Mouse (Mus musculus) liver, embryonic 16.5 days (tissue): Measurements from ENCODE around the gene Gm11639. TPM values are rescaled to one million over a fixed set of nuclear protein-coding genes. Genes with fewer than 3 reads are reported as not detected.
A peak's percentile ranks its signal among the peaks of the same experiment; 100 is the strongest.

Experiments used
- ATAC-seq: fragments of 200-750 bp; cut with Nextera tagmentation; 2 replicates; pipeline ENCODE4 v1.8.0; 2017; ENCODE audit warnings: low read depth, mild to moderate bottlenecking, moderate number of reproducible peaks, moderate library complexity
- H3K27ac ChIP-seq: fragments of 300-500 bp; sonication (generic); 2 replicates; pipeline ENCODE4 v1.5.1; 2014; ENCODE audit warnings: mild to moderate bottlenecking, low read length
- H3K27me3 ChIP-seq: fragments of 300-500 bp; sonication (generic); 2 replicates; pipeline ENCODE4 v1.6.1; 2014; ENCODE audit warnings: low read depth, low read length, mixed read lengths; ENCODE audit not compliant: control insufficient read depth, insufficient read depth
- H3K36me3 ChIP-seq: fragments of 300-500 bp; sonication (generic); 2 replicates; pipeline ENCODE4 v1.6.1; 2014; ENCODE audit warnings: mild to moderate bottlenecking; ENCODE audit not compliant: control insufficient read depth, insufficient read depth
- H3K4me1 ChIP-seq: fragments of 300-500 bp; sonication (generic); 2 replicates; pipeline ENCODE4 v1.6.1; 2014; ENCODE audit warnings: low read depth, low read length, mixed read lengths; ENCODE audit not compliant: control insufficient read depth
- H3K4me2 ChIP-seq: fragments of 300-500 bp; sonication (generic); 2 replicates; pipeline ENCODE4 v1.6.1; 2014; ENCODE audit warnings: low read depth, low read length, mixed read lengths
- H3K4me3 ChIP-seq: fragments of 300-500 bp; sonication (generic); 2 replicates; pipeline ENCODE4 v1.5.1; 2014; ENCODE audit warnings: low read depth, mild to moderate bottlenecking, low read length
- H3K9ac ChIP-seq: fragments of 300-500 bp; sonication (generic); 2 replicates; pipeline ENCODE4 v1.6.1; 2014; ENCODE audit warnings: low read depth, low read length
- H3K9me3 ChIP-seq: fragments of 300-500 bp; sonication (generic); replicated peaks from 2 replicates; pipeline ENCODE4 v1.6.1; 2016; ENCODE audit warnings: low read length; ENCODE audit not compliant: control insufficient read depth
- WGBS: fragments of 180-500 bp; shearing (Covaris S2); extraction: QIAGEN DNeasy Blood & Tissue Kit; methylation state at CpG from one replicate; pipeline ENCODE4 v1.1.7; 2014; ENCODE audit not compliant: insufficient replicate concordance; 5-methylcytosine and 5-hydroxymethylcytosine counted together
- polyA plus RNA-seq: library from polyadenylated mRNA; unstranded; fragments of >200 nt; fragmentation: Nextera tagmentation; extraction: Ambion mirVana; gene quantifications from 2 replicates; pipeline ENCODE4 v1.2.1, GENCODE M21; 2015

The Gm11639 gene
- polyA plus RNA-seq, 1 experiment from 2014 or later: 0.06 TPM

GRCm38 (mm10) chr11:104646611-104647010, 38.9 kb upstream of the Gm11639 start:
- WGBS: 63% methylated on average over 4 of the region's 5 CpGs

GRCm38 (mm10) chr11:104647188-104647867, 38.2 kb upstream of the Gm11639 start:
- Histone ChIP-seq H3K4me2 (peak overlapping the region; percentile 30; the same call in 1 of the 2 replicates), H3K9me3 (no peaks in the 10 kb centered on the region), H3K9ac (no peak overlapping the region), H3K27me3 (no peaks in the 10 kb centered on the region), H3K27ac (peak overlapping the region; percentile 63; the same call in 1 of the 2 replicates), H3K4me1 (no peaks in the 10 kb centered on the region), H3K4me3 (no peak overlapping the region), H3K36me3 (no peaks in the 10 kb centered on the region)
- ATAC-seq: no peak
- WGBS: 47% methylated on average over 8 of the region's 8 CpGs

More at GRCm38 (mm10) chr11:104646611-104647010, 38.9 kb upstream of the Gm11639 start:
- Histone ChIP-seq H3K9me3 (no peaks in the 10 kb centered on the region), H3K27me3 (no peaks in the 10 kb centered on the region), H3K27ac (no peak overlapping the region), H3K4me3 (no peak overlapping the region), H3K4me1 (no peaks in the 10 kb centered on the region), H3K36me3 (no peaks in the 10 kb centered on the region), H3K9ac (no peak overlapping the region), H3K4me2 (no peak overlapping the region)
- no peak for ATAC-seq

- Histone ChIP-seq H3K4me3 (no peak overlapping the region), H3K9ac (no peak overlapping the region), H3K36me3 (no peaks in the 10 kb centered on the region), H3K9me3 (no peaks in the 10 kb centered on the region), H3K4me1 (no peaks in the 10 kb centered on the region), H3K27ac (no peak overlapping the region), H3K27me3 (no peaks in the 10 kb centered on the region), H3K4me2 (no peak overlapping the region)
- ATAC-seq: 0 out of 2 replicates have a peak, but pooled peaks have one; percentile 9
- WGBS: 40% methylated on average over 3 of the region's 3 CpGs
These were observed 36.9 kb upstream of the Gm11639 start for GRCm38 (mm10) chr11:104648571-104648970.

GRCm38 (mm10) chr11:104660599-104660998, 24.9 kb upstream of the Gm11639 start:
- no peak overlapping the region for H3K4me3 ChIP-seq
- no peaks in the 10 kb centered on the region for H3K27me3 ChIP-seq
- 72% methylated on average over 4 of the region's 4 CpGs for WGBS
- ATAC-seq: no peak
- no peak overlapping the region for H3K9ac ChIP-seq
- no peaks in the 10 kb centered on the region for H3K9me3 ChIP-seq
- H3K4me1 ChIP-seq: peaks cover 3% of the 10 kb centered on the region; the same call in 1 of the 2 replicates
- H3K4me2 ChIP-seq: no peak overlapping the region
- H3K36me3 ChIP-seq: no peaks in the 10 kb centered on the region
- H3K27ac ChIP-seq: no peak overlapping the region

- no peak overlapping the region for H3K4me3 ChIP-seq
- peak overlapping the region; percentile 37 for H3K4me2 ChIP-seq
- ATAC-seq: peak; percentile 79
- no peaks in the 10 kb centered on the region for H3K9me3 ChIP-seq
- no peak overlapping the region for H3K27ac ChIP-seq
- WGBS: 28% methylated on average over 5 of the region's 5 CpGs
- no peaks in the 10 kb centered on the region for H3K36me3 ChIP-seq
- peaks cover 3% of the 10 kb centered on the region; the same call in 1 of the 2 replicates for H3K4me1 ChIP-seq
- H3K9ac ChIP-seq: no peak overlapping the region
- H3K27me3 ChIP-seq: no peaks in the 10 kb centered on the region
These were observed 24.4 kb upstream of the Gm11639 start for GRCm38 (mm10) chr11:104661106-104661505.

- Histone ChIP-seq H3K36me3 (no peaks in the 10 kb centered on the region), H3K9ac (no peak overlapping the region), H3K4me2 (peak overlapping the region; percentile 37), H3K27ac (no peak overlapping the region), H3K27me3 (no peaks in the 10 kb centered on the region), H3K4me3 (no peak overlapping the region), H3K9me3 (no peaks in the 10 kb centered on the region), H3K4me1 (peaks cover 3% of the 10 kb centered on the region; the same call in 1 of the 2 replicates)
- peak; percentile 53 for ATAC-seq
- WGBS: 33% methylated on average over 20 of the region's 20 CpGs
These were observed 23.8 kb upstream of the Gm11639 start for GRCm38 (mm10) chr11:104661531-104662205.

- no peaks in the 10 kb centered on the region for H3K36me3 ChIP-seq
- no peaks in the 10 kb centered on the region for H3K27me3 ChIP-seq
- peaks cover 3% of the 10 kb centered on the region; the same call in 1 of the 2 replicates for H3K4me1 ChIP-seq
- no peaks in the 10 kb centered on the region for H3K9me3 ChIP-seq
- H3K4me3 ChIP-seq: no peak overlapping the region
- no peak overlapping the region for H3K9ac ChIP-seq
- H3K4me2 ChIP-seq: no peak overlapping the region
- no peak for ATAC-seq
- H3K27ac ChIP-seq: no peak overlapping the region
- WGBS: 72% methylated on average over 11 of the region's 11 CpGs
These were observed 22.9 kb upstream of the Gm11639 start for GRCm38 (mm10) chr11:104662573-104662972.

- WGBS: 50% methylated on average over 6 of the region's 6 CpGs
- no peaks in the 10 kb centered on the region for H3K36me3 ChIP-seq
- no peaks in the 10 kb centered on the region for H3K9me3 ChIP-seq
- no peak overlapping the region for H3K27ac ChIP-seq
- H3K4me3 ChIP-seq: no peak overlapping the region
- no peak overlapping the region for H3K4me2 ChIP-seq
- H3K27me3 ChIP-seq: no peaks in the 10 kb centered on the region
- H3K9ac ChIP-seq: no peak overlapping the region
- ATAC-seq: no peak
- peaks cover 3% of the 10 kb centered on the region; the same call in 1 of the 2 replicates for H3K4me1 ChIP-seq
These were observed 22.1 kb upstream of the Gm11639 start for GRCm38 (mm10) chr11:104663241-104663877.
